Mouse (Mus musculus) layer of hippocampus, adult 9-11 months (tissue): ENCODE data around the gene Sort1.

Source experiments
- DNase-seq: peaks from one replicate; pipeline ENCODE4 v3.0.0; 2022

Gene Sort1

DNA sequence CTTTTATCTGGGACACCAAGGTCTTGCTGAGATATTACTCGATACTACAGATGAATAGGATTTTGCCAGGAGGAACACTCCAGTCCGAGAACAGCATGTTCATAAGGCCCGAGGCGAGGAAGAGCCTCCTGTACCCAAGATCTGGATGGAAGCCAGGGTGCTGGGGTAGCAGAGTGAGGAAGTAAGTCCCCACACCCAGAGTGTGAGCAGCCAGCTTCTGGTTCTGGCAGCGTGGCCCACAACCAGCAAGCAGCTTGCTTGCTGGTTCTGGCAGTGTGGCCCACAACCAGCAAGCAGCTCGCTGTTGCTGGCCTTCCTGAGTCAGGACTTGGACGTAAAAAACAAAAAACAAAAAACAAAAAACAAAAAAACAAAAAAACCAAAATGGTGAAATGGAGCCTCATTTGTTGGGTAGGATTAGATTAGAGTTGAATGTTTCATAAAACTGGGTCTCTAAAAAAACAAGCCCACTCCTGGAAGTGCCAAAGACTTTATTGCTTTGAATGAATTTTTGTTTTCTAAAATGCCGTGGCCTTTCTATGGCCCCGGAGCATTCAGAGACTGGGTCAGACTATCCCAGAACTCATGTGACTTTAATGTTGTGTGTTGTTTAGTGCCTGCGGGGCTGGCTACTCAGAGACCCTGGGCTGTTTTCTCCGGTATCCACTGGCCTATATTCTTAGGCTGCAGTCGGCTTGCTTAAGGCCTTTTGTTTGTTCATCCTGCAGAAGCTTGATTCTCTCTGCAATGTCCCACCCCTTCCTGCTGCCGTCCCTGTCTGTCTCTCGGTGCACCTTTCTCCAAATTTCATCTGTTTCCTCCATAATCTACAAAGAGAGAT lies 11.7 kb downstream of the Sort1 start:
- DNase-seq = peak; percentile 88

DNA sequence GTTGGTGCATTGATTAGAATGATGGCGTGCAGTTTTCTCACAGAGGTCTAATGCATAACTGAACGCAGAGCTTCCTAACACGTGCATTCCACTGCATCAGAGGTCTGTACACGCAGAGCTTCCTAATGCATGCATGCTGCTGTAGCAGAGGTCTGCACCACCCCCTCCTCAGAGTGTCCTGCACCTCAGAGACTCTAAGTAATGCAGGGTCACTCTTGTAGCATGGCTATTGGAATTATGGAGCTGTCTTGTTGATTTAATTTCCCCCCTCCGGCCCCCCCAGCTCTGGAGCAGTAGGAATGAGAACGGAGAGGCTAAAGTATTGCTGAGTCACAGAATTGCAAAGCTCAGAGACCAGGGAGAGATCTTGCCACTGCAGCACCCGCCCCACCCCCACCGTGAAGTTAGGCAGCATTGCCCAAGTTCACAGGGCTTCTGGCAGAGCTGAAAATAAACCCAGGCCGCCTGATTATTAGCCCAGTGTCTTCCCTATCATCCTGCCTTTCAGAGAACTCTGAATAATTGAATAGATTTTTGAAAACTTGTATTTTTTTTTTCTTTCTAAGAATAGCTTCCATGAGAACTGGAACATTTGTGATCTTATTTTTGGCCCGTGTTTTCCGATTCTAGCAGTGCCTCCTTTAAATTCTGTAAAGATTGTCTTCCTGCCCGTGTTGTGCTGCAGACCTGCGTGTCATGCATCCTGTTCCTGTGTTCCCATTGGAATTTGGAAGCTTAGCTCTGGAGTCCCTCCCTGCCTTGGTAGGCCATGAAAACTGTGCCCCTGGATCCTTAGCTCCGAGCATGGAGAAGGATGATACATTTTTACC lies 12.6 kb downstream of the Sort1 start:
- DNase-seq = peak; percentile 83

DNA sequence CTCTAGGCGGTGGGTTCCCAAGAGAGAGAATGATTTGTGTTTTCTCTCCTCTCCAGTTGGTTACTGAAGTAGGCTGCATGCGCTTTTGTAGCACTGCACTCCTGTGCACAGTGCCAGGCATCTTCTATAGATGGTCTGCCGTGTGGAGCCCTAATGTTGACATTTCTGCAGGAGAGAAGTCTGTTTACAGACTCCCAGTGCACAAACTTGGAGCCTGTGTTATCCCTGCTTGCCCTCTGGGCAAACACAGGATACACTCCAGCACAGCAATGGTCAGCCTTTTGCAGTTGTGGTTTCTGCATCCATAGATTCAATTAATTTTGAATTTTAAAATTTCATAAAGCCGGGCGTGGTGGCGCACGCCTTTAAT lies 13.2 kb downstream of the Sort1 start:
- no peak for DNase-seq

DNA sequence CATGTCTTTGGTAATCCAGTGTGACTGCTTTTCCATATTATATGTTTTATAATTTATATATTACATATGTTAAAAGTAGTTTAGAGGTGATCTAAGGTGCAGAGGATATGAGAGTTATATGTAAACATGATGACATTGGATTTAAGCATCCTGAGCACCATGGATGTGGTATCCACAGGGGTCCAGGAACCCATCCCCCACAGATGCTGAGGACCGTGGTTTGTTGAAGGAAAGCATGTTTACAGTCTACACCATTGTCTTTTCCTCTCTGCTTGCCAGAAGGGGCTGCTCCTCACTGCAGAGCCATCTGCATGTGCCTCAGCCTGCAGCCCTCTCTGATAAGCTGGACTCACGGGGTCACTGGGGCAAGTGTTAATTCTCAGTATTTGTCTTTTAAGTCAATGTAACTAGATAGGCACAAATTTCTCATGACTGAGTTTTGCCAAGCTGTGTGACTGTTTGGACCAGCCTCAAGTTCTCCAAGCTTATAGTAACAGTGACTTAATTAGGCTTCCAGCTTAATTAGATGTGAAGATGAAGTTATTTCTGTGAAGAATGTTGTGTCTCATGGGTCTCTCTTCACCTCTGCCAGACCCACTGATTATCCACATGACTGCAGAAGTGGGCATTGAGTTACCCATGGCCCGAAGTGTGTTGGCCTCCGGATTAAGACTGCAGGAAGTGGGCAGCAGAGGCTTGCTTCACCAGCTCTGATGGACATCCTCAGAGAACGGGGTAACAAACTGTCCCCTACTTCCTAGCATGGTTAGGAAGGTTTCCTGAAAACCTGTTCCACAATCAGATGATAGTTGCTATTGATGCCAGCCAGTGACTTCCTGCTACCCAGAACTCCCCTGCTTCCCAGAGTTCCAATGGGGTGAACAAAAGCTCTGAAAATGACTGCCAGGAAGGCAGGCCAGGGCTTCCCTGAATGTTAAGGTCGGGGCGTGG lies 14.0 kb downstream of the Sort1 start:
- no peak for DNase-seq

DNA sequence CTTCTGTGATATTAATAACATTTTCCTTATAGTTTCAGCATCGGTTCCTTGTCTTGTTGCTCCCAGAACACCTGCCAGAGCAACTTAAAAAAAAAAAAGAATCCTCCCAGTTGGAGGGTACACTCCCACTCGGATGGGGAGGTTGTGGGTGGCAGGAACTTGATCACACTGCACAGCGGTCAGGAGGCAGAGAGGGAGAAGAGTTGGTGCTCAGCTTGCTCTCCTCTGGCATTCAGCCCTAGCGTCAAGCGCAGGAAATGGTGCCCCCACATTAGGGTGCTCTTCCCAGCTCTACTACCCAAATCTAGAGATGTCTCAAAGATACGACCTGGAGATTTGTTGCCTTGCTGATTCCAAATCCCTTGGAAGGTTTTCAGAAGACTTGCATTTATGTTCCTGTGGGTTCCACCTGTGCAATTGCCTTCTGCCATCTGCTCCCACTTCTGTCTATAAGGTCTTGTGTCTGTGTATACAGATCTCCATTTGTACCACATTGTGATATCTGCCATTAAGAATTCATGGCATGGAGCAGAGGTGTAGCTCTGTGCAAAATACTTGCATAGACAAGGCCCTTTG lies 16.7 kb downstream of the Sort1 start:
- DNase-seq = no peak

DNA sequence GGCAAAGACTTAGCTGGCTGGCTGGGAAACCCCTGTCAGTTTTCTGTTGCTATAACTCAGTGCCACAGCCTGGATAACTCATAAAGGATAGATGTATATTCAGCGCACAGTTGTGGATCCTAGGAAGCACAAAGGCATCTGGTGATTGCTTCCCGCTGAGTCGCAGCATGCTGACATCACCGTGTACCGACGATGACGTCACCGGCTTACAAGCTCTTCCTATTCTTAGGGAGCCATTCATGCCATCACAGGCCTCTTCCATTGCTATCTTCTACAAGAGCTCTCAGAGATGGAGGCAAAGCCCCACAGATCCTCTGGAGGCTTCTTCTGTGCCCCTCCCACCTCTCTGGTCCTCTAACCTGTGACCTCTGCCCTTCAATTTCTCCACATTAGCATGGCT lies 19.8 kb downstream of the Sort1 start:
- no peak for DNase-seq

DNA sequence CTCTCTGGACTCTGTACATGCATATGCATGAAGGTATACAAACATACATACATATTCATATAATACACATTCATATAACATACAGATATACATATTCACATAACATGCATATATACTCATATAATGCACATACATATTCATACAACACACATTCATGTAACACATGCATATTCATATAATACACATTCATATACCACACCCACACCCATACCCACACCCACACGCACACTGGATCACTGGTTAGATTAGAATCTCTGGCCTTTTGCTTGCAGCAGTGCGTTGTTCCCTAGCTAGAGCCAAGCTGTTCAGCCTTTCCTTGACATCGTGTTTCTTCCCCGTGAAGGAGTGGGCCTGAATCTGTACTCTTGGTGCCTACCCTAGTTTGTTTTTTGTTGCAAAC lies 20.9 kb downstream of the Sort1 start:
- DNase-seq = no peak

DNA sequence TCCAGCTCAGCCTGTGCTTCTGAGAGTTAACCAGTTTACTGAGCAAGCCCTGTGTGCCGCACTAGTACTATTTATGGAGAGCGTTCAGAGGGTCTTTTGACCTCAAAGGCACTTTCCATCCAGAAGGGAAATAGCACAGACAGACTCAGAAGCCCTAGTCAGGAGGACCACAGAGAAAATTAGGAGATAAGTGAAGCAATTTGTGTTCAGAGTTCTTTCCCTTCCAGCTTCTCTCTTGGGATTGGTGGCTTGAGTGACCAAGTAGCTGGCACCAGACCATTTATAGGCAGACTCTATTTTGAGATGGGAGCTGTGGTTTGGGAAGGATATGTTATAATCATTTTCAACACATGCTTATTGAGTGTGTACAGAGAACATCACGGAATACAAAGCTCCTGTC lies 22.5 kb downstream of the Sort1 start:
- no peak for DNase-seq

DNA sequence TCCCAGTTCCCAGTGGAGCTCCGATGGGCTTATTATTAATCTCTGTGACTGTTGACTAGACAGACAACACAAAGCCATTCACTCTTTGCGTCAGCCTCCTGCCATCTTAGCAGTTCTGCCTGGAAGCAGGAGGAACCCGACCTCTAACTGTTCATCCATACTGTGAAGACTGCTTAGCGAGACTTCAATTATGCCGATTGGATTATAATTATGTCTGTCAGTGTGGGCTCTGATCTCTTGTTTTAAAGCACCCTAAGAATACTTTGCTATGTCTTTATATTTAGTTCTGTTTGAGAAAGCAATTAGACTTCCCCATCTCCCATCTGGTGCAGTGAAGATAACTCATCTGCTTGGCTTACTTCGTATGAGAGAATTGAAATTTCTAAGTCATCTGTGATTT lies 23.6 kb downstream of the Sort1 start:
- DNase-seq = no peak

DNA sequence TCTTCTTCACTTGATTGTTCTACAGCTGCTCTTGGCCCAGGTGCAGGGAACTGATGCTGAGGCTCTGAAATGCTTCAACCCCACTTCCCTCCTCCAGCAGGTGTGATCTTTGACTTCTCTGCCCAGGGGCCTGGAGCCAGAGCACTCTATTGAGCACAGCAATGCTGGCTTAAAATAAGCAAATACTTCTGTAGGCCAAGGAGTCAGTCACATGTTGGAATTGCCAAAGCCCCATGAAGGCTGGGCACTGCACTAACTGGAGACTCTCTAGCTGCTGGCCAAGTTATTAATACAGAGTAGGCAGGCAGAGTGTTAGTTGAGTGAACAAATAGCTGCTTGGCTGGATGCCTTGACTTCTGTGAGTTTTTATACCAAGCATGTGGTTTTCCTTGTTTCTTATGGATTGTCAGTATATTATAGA lies 27.0 kb downstream of the Sort1 start:
- DNase-seq = no peak

DNA sequence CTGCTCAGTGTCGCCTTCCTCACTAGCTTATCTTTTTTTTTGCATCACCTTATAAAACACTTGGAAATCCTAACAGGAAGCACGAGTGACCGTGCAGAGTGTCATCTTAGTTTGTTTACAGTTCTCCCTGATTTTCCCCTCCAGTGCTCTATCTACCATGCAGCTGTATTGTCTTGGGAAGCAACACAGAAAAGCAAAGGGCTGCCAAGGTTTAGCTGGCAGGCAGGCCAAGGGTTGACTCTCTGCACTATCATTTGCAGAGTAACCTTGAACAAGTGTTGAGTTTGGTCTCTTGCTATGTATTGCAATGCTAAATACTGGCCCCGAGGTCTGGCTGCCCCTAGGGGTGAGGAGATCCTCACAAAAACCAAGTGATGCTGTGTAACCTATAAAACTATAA lies 27.8 kb downstream of the Sort1 start:
- DNase-seq = no peak

DNA sequence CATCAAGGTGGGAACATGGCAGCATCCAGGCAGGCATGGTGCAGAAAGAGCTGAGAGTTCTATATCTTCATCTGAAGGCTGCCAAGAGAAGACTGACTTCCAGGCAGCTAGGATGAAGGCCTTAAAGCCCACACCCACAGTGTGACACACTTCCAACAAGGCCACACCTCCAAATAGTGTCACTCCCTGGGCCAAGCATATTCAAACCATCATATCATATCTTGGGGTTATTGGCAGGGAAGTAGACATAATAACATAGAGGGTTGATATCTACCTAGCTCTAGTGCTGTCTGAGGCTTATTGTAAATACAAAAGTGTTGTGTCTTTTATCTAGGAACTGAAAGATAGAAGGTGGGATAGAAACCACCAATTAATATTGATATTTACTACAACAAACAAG lies 28.5 kb downstream of the Sort1 start:
- DNase-seq = no peak

DNA sequence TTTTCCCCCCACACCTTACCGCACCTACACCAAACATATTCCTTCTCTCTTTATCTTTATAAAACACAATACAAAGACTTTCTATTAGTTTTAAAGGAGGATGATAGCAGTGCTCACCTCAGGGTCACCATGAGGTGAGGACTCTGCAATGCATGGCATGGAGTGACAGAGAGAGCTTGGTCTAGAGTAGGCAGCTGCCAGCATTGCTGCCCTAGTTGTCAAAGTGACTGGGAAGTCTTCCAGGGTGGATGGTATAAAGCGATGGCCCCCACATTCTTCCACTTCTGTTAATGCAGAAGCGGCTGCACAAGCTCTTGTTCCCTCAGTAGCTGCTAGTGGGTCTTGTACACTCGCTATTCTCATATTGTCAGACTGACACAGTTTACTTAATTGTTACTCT lies 29.3 kb downstream of the Sort1 start:
- DNase-seq = no peak

DNA sequence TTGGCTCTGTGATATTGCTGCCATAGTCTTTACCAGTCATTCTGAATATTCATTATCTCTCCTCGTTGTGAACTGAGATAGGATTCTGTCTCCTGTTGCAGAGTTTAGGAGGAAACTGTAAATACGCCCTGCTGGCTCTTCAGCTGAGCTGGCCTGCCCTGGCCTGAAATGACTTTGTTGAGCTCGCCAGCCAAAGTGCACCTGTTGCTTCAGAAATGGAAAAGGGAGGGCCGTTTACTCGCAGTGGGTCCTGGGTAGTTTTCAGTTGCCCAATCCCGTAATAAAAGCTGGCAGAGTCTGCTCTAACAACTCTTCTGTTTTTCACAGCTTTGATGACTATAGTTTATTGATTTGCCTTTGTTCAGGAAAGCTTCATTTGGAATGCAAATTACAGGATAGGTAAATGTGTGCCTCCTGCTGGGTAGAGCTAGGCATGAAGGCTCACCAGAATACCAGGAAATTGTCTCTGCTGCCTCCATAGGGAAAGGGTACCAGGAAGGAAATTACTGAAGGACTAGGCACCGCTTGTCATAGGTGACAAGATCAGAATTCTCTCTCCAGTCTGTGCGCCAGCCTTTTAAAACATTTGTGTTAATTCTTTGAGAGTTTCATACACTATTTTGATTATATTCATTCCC lies 30.3 kb downstream of the Sort1 start:
- DNase-seq = no peak

DNA sequence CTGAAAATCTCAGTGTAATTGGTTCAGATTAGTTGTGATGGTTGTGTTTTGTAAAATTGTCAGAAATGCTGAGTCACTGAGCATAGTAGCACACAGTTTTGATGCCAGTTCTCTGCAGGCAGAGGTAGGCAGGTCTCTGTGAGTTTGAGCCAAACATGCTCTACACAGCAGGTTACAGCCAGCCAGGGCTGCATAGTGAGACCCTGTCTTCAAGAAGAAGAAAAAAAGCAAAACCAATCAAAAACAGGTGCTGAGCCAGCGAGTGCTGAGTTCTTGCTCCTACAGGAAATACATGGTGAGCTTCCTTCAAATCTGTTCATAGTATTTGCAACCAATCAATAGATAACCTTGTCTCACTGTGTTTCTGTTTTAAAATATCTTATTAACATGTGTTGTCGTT lies 34.6 kb downstream of the Sort1 start:
- DNase-seq = no peak

DNA sequence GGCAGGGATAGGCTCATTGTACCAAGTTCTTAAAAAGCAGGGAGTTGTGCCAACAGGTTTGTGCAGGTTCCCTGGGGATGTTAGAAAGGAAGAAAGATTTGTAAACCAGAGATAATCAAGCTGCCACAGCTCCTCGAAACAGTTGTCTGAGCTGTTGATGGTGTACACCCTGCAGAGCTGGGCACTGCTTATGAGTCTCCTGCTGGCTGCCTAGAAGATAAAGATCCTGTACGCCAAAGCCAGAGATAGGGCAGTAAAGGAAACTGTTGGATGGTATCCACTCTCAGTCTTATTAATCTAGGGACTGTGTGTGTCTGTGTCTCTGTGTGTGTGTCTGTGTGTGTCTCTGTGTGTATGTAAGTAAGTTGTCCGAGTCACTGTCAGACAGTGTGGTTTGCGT lies 37.8 kb downstream of the Sort1 start:
- DNase-seq = no peak

DNA sequence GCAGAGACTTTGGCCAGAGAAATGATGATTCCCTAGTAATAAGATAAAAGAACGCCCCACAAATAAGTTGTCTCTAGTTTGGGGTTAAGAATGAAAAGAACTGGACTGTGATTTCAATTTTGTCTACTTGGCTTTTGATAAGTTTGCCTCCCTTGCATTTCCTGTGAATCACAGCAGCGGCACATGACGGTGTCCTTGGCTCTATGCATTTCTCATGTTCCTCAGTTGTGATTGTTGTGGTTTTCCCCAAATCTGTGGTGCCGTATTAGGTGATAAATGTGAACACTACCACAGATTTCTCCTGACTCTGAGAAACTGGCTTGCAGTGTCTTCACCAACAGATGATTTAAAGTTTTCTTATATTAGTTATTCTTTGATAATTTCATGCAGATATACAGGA lies 38.3 kb downstream of the Sort1 start:
- DNase-seq = no peak

DNA sequence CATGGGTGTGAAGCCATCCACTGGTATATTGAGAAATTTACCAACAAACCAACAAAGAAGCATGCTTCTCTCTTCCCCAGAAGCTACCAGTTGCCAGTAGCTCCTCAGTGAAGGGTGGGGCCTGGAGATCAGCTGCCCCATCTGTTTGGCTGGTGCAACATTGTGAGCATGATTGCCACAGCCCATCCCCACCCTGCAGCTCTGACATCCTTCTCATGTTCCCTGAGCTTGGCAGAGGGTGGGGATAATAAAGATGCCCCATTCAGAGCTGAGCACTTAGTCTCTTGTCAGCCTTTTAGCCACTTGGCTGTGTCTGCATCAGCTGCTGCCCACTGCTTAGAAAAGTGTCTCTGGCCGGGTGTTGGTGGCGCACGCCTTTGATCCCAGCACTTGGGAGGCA lies 39.1 kb downstream of the Sort1 start:
- DNase-seq = no peak

DNA sequence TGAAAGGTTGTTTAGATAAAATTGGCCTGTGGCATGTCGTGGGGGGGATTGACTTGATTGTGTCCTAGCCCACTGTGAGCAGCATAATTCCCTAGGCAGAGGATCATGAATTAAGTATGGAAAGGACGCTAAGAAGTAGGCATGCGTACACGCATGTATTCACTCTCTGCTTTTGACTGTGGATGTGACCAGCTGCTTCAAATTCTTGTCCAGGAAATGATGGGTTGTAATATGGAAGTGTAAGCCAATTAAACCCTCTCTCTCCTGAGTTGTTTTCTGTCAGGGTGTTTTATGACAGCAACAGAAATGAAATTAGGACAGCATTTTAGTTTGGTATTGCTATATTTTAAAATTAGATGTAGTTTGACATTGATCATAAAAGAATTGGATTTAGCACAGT lies 41.0 kb downstream of the Sort1 start:
- no peak for DNase-seq

DNA sequence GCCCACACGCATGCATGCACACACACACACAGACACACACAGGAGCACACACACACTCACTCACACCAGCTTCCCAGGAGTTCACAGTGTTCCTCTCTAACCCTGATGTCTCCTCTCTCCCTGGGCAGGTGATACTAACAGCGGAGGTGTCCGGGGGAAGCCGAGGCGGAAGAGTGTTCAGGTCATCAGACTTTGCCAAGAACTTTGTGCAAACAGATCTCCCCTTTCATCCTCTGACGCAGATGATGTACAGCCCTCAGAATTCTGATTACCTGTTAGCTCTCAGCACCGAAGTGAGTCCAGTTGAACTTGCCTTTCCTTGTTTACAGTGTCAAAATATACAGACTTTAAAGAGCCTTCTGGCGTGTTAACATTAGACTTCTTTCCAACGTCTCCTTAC lies 41.6 kb downstream of the Sort1 start:
- no peak for DNase-seq

DNA sequence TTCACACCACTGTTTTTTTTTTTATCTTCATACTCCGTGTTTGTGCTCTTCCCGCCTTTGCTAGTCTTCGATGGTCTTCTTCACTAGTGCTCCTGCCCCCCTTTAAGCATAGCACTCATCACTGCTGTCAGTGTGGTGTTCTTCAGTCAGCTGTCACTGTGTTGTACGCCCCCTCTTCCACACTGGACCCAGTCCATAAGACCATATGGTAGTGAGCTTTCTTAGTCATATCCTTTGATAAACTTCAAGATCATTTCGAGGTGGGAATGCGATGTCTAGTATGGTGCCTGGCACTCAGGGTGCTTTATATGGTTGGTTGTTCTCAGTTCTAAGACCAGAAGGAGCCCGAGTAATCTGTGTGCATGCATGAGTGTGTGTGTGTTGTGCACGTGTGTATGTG lies 43.4 kb downstream of the Sort1 start:
- DNase-seq = peak; percentile 71

DNA sequence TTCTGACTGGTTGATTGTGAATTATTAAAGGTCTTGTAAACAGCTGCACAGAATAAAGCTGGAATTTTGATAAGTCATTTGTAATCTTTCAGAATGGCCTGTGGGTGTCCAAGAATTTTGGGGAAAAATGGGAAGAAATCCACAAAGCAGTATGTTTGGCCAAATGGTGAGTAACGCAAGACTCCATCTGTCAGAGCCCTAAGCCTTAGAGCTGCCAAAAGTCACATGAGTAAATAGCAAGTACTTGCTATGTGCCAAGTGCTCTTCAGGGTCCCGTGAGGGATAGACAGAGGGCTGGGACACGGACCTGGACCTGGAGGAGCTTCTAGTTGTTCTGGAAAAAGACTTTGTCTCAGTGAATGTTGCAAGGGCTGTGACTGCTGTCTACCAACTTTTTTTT lies 44.0 kb downstream of the Sort1 start:
- no peak for DNase-seq
